Mouse (Mus musculus): ENCODE data around the gene Gm13272. TPM values are rescaled to one million over a fixed set of nuclear protein-coding genes. Genes with fewer than 3 reads are reported as not detected.
"Not testable (repeated sequence)": the region's sequence is repeated elsewhere in the genome, so short reads cannot be mapped to it uniquely, and the experiment has no call there.

Gene Gm13272
- total RNA-seq, 2 experiments from 2014 or later = not detected

- DNase-seq = peak; percentile 79
Measured at GRCm38 (mm10) chr4:88788402-88788801, 8.8 kb downstream of the Gm13272 start, which contains the start of gene Gm13277. Gene Gm13277, plus strand, starts transcription at chr4:88788632.

GRCm38 (mm10) chr4:88791250-88791649 lies 11.6 kb downstream of the Gm13272 start, which contains the start of gene Gm13278:
Gene Gm13278, plus strand, starts transcription at chr4:88791550.
- DNase-seq = not testable (repeated sequence)

GRCm38 (mm10) chr4:88793936-88794675 lies 14.5 kb downstream of the Gm13272 start, which contains the start of gene Gm13275:
Gene Gm13275, plus strand, starts transcription at chr4:88794487.
- peak; percentile 79 for DNase-seq

GRCm38 (mm10) chr4:88797097-88797496 lies 17.4 kb downstream of the Gm13272 start, which contains the start of gene Gm13279:
Gene Gm13279, plus strand, starts transcription at chr4:88797397.
- DNase-seq = not testable (repeated sequence)

GRCm38 (mm10) chr4:88799365-88799764 lies 19.7 kb downstream of the Gm13272 start, which contains the start of gene Gm13285:
Gene Gm13285, plus strand, starts transcription at chr4:88799665.
- DNase-seq = not testable (repeated sequence)

GRCm38 (mm10) chr4:88802954-88803353 lies 23.3 kb downstream of the Gm13272 start, which contains the start of gene Gm13287:
Gene Gm13287, plus strand, starts transcription at chr4:88803254.
- DNase-seq = not testable (repeated sequence)

GRCm38 (mm10) chr4:88805231-88805630 lies 25.6 kb downstream of the Gm13272 start, which contains the start of gene Gm13288:
Gene Gm13288, plus strand, starts transcription at chr4:88805531.
- not testable (repeated sequence) for DNase-seq

- DNase-seq = peak; percentile 50
Measured at GRCm38 (mm10) chr4:88805761-88806160, 26.1 kb downstream of the Gm13272 start.

GRCm38 (mm10) chr4:88815928-88816327 lies 36.3 kb downstream of the Gm13272 start, which contains the start of gene Ifna7:
Gene Ifna7, plus strand, starts transcription at chr4:88816228.
- DNase-seq = no peak

GRCm38 (mm10) chr4:88819659-88820058 lies 40.0 kb downstream of the Gm13272 start, which contains the start of gene Ifna11:
Gene Ifna11, plus strand, starts transcription at chr4:88819959.
- DNase-seq = no peak

GRCm38 (mm10) chr4:88822995-88823394 lies 43.3 kb downstream of the Gm13272 start:
- DNase-seq = no peak

- DNase-seq = not testable (repeated sequence)
Measured at GRCm38 (mm10) chr4:88827116-88827515, 47.5 kb downstream of the Gm13272 start, which contains the start of gene Ifna6. Gene Ifna6, plus strand, starts transcription at chr4:88827416.

Other genes starting within 250 kb of the Gm13272 start
- gene Ifna15, start 221.6 kb upstream of the Gm13272 start, total RNA-seq (2021) = not detected
- gene Ifna14, start 208.1 kb upstream of the Gm13272 start, total RNA-seq (2021) = not detected
- gene Ifna9, start 187.5 kb upstream of the Gm13272 start, total RNA-seq (2021) = not detected
- gene Ifna12, start 176.5 kb upstream of the Gm13272 start, total RNA-seq (2021) = not detected
- not detected for gene C87499, start 145.4 kb upstream of the Gm13272 start, total RNA-seq (2021)
- gene Ifna13, start 135.4 kb upstream of the Gm13272 start, total RNA-seq (2021) = not detected
- gene Ifna16, start 102.9 kb upstream of the Gm13272 start, total RNA-seq (2021) = not detected
- gene Ifna2, start 95.9 kb upstream of the Gm13272 start, total RNA-seq (2021) = not detected
- gene Ifnab, start 88.5 kb upstream of the Gm13272 start, total RNA-seq (2021) = not detected
- gene Gm26566, start 58.0 kb upstream of the Gm13272 start, total RNA-seq (2021) = under 1 TPM; 0.36 to 0.52 TPM
- gene Klhl9, start 57.4 kb upstream of the Gm13272 start, total RNA-seq (2021) = 10 to 100 TPM; 89.6 to 91.9 TPM
- gene Gm13271, start 25.0 kb upstream of the Gm13272 start, total RNA-seq (2021) = not detected
- gene Gm13283, start 19.7 kb upstream of the Gm13272 start, total RNA-seq (2021) = not detected
- gene Gm13290, start 6.0 kb upstream of the Gm13272 start, total RNA-seq (2021) = not detected
- not detected for gene Gm13289, start 2.9 kb upstream of the Gm13272 start, total RNA-seq (2021)
- gene Ifnz, start 2.3 kb downstream of the Gm13272 start, total RNA-seq (2021) = under 1 TPM in 1 of 2 experiments, not detected in 1; 0.23 TPM
- gene Gm13276, start 5.9 kb downstream of the Gm13272 start, total RNA-seq (2021) = not detected
- not detected for gene Gm13277, start 8.8 kb downstream of the Gm13272 start, total RNA-seq (2021)
- gene Gm13278, start 11.7 kb downstream of the Gm13272 start, total RNA-seq (2021) = not detected
- not detected for gene Gm13275, start 14.6 kb downstream of the Gm13272 start, total RNA-seq (2021)
- gene Gm13279, start 17.5 kb downstream of the Gm13272 start, total RNA-seq (2021) = not detected
- gene Gm13285, start 19.8 kb downstream of the Gm13272 start, total RNA-seq (2021) = under 1 TPM in 1 of 2 experiments, not detected in 1; 0.31 TPM
- gene Gm13287, start 23.4 kb downstream of the Gm13272 start, total RNA-seq (2021) = not detected
- gene Gm13288, start 25.7 kb downstream of the Gm13272 start, total RNA-seq (2021) = under 1 TPM in 1 of 2 experiments, not detected in 1; 0.14 TPM
- gene Ifna7, start 36.4 kb downstream of the Gm13272 start, total RNA-seq (2021) = not detected
- not detected for gene Ifna11, start 40.1 kb downstream of the Gm13272 start, total RNA-seq (2021)
- gene Ifna6, start 47.6 kb downstream of the Gm13272 start, total RNA-seq (2021) = not detected
- not detected for gene Ifna5, start 55.7 kb downstream of the Gm13272 start, total RNA-seq (2021)
- gene Ifna4, start 62.0 kb downstream of the Gm13272 start, total RNA-seq (2021) = not detected
- gene Ifna1, start 70.2 kb downstream of the Gm13272 start, total RNA-seq (2021) = not detected
- not detected for gene Ifne, start 100.4 kb downstream of the Gm13272 start, total RNA-seq (2021)

Data from heart, postnatal 4 days (tissue).